Mouse (Mus musculus) adrenal gland, postnatal 4 days (tissue): ENCODE measurements around the gene Nck1. TPM values are rescaled to one million over a fixed set of nuclear protein-coding genes. Genes with fewer than 3 reads are reported as not detected.

Experiments
- DNase-seq, 2 experiments: peaks; one replicate each; pipeline ENCODE4 v3.0.0; 2021 to 2022; ENCODE audit warnings: low spot score in 2 of 2, mixed read lengths in 2 of 2
- long read RNA-seq, 2 experiments: library from polyadenylated mRNA; stranded (forward); transcript quantifications; one replicate each; pipeline ENCODE4 v2.0.0; 2021
- total RNA-seq, 2 experiments: library from RNA; stranded (reverse); gene quantifications; 2 replicates each; pipeline ENCODE4 v1.2.3; 2021

The Nck1 gene
- total RNA-seq, result 10 to 100 TPM; 47.5 to 48.0 TPM
- long read RNA-seq, experiment 1, full-length matches to known transcripts, result 13 of 20 reads
- long read RNA-seq, experiment 1, partial matches to known transcripts, result 7 of 20 reads
- long read RNA-seq, experiment 1, other reads (novel, unspliced or antisense), result 0 of 20 reads
- long read RNA-seq, experiment 2, full-length matches to known transcripts, result 32 of 35 reads
- long read RNA-seq, experiment 2, partial matches to known transcripts, result 2 of 35 reads
- long read RNA-seq, experiment 2, other reads (novel, unspliced or antisense), result 1 of 35 reads

- peak; percentile 96 to 97 for DNase-seq
Observed at GRCm38 (mm10) chr9:100545715-100546593, at the start of gene Nck1. Gene Nck1 (minus strand): TSS chr9:100546134.

GRCm38 (mm10) chr9:100590462-100590861 is 44.5 kb upstream of the Nck1 start:
- DNase-seq, result no peak

GRCm38 (mm10) chr9:100584031-100584430 is 38.1 kb upstream of the Nck1 start:
- DNase-seq, result no peak

- DNase-seq, result peak in 1 of 2 experiments; percentile 15
Observed at GRCm38 (mm10) chr9:100582883-100583575, 37.1 kb upstream of the Nck1 start.

- DNase-seq, result no peak
Observed at GRCm38 (mm10) chr9:100581543-100582492, 35.9 kb upstream of the Nck1 start.

- DNase-seq, result no peak
Observed at GRCm38 (mm10) chr9:100580196-100580740, 34.3 kb upstream of the Nck1 start.

- DNase-seq, result no peak
Observed at GRCm38 (mm10) chr9:100573942-100574341, 28.0 kb upstream of the Nck1 start.

GRCm38 (mm10) chr9:100573300-100573699 is 27.4 kb upstream of the Nck1 start:
- no peak for DNase-seq

- no peak for DNase-seq
Observed at GRCm38 (mm10) chr9:100571511-100571910, 25.6 kb upstream of the Nck1 start.

- DNase-seq, result peak; percentile 16 to 17
Observed at GRCm38 (mm10) chr9:100570626-100571233, 24.8 kb upstream of the Nck1 start, which contains the start of gene Slc35g2. Gene Slc35g2 (minus strand): TSS chr9:100571090.

- peak; percentile 15 to 21 for DNase-seq
Observed at GRCm38 (mm10) chr9:100569798-100570625, 24.1 kb upstream of the Nck1 start.

GRCm38 (mm10) chr9:100560251-100560890 is 14.4 kb upstream of the Nck1 start:
- no peak for DNase-seq

- DNase-seq, result no peak
Observed at GRCm38 (mm10) chr9:100558991-100559390, 13.1 kb upstream of the Nck1 start.

- no peak for DNase-seq
Observed at GRCm38 (mm10) chr9:100558023-100558573, 12.2 kb upstream of the Nck1 start.

- no peak for DNase-seq
Observed at GRCm38 (mm10) chr9:100555686-100556085, 9.8 kb upstream of the Nck1 start.

- no peak for DNase-seq
Observed at GRCm38 (mm10) chr9:100548313-100548712, 2.4 kb upstream of the Nck1 start.

- DNase-seq, result no peak
Observed at GRCm38 (mm10) chr9:100546594-100546910, 618 bp upstream of the Nck1 start.
